Mouse (Mus musculus): Measurements from ENCODE around the gene Sdsl. TPM values are rescaled to one million over a fixed set of nuclear protein-coding genes. Genes with fewer than 3 reads are reported as not detected.
A peak's percentile ranks its signal among the peaks of the same experiment; 100 is the strongest.

Sdsl gene
- polyA plus RNA-seq, 1 experiment from 2014 or later, result 7.0 TPM

- WGBS, result 93% methylated on average over 8 of the region's 8 CpGs
- Histone ChIP-seq H3K27me3 (replicated peaks) (peaks cover 69% of the 10 kb centered on the region), H3K27ac (no peak overlapping the region)
These were observed 52.5 kb downstream of the Sdsl start for GRCm38 (mm10) chr5:120420106-120420505.

GRCm38 (mm10) chr5:120413436-120413835 lies 59.2 kb downstream of the Sdsl start:
- no peak for ATAC-seq (ENCODE audit: low FRiP score, low read depth)
- H3K4me1 ChIP-seq, result peaks cover 21% of the 10 kb centered on the region
- H3K27me3 ChIP-seq (replicated peaks), result peaks cover 48% of the 10 kb centered on the region
- 80% methylated on average over 6 of the region's 6 CpGs for WGBS
- no peak overlapping the region for H3K27ac ChIP-seq
- no peak overlapping the region for H3K4me2 ChIP-seq (replicated peaks)
- no peak overlapping the region for H3K9ac ChIP-seq
- H3K36me3 ChIP-seq, result no peaks in the 10 kb centered on the region
- peaks cover 8% of the 10 kb centered on the region; the same call in 1 of the 2 replicates for H3K9me3 ChIP-seq
- no peak overlapping the region for H3K4me3 ChIP-seq

More at GRCm38 (mm10) chr5:120420106-120420505, 52.5 kb downstream of the Sdsl start:
- Histone ChIP-seq H3K4me3 (no peak overlapping the region), H3K4me1 (peaks cover 8% of the 10 kb centered on the region; the same call in 1 of the 2 replicates), H3K4me2 (replicated peaks) (no peak overlapping the region), H3K9ac (no peak overlapping the region), H3K36me3 (no peaks in the 10 kb centered on the region), H3K9me3 (no peaks in the 10 kb centered on the region)
- ATAC-seq (ENCODE audit: low FRiP score, low read depth), result no peak

GRCm38 (mm10) chr5:120409385-120410378 lies 62.9 kb downstream of the Sdsl start:
- peak overlapping the region; percentile 24 for H3K4me3 ChIP-seq
- peaks cover 55% of the 10 kb centered on the region for H3K27me3 ChIP-seq (replicated peaks)
- H3K36me3 ChIP-seq, result no peaks in the 10 kb centered on the region
- WGBS, result 2% methylated on average over 41 of the region's 41 CpGs
- peaks cover 21% of the 10 kb centered on the region for H3K4me1 ChIP-seq
- peak overlapping the region; percentile 54 for H3K4me2 ChIP-seq (replicated peaks)
- H3K9ac ChIP-seq, result peak overlapping the region; percentile 44; the same call in 1 of the 2 replicates
- peak overlapping the region; percentile 89 for H3K27ac ChIP-seq
- H3K9me3 ChIP-seq, result peaks cover 8% of the 10 kb centered on the region; the same call in 1 of the 2 replicates
- peak; percentile 83 for ATAC-seq (ENCODE audit: low FRiP score, low read depth)

GRCm38 (mm10) chr5:120408933-120409332 lies 63.7 kb downstream of the Sdsl start:
- WGBS, result 66% methylated on average over 14 of the region's 14 CpGs
- Histone ChIP-seq H3K4me2 (replicated peaks) (peak overlapping the region; percentile 54), H3K4me3 (no peak overlapping the region), H3K4me1 (peaks cover 21% of the 10 kb centered on the region), H3K36me3 (no peaks in the 10 kb centered on the region), H3K27me3 (replicated peaks) (peaks cover 55% of the 10 kb centered on the region), H3K27ac (peak overlapping the region; percentile 79), H3K9me3 (peaks cover 6% of the 10 kb centered on the region; the same call in 1 of the 2 replicates), H3K9ac (0 out of 2 replicates have a peak overlapping the region, but pooled peaks have one; percentile 38)
- ATAC-seq (ENCODE audit: low FRiP score, low read depth), result peak; percentile 37; the same call in 1 of the 2 replicates

Other genes starting within 250 kb of the Sdsl start
- gene Lhx5, start 41.1 kb downstream of the Sdsl start, polyA plus RNA-seq (2016; fragmentation: Nextera tagmentation; extraction: Ambion mirVana), result 64.9 and 70.8 TPM in 2 replicates
- gene Sds, start 3.7 kb upstream of the Sdsl start, polyA plus RNA-seq (2016; fragmentation: Nextera tagmentation; extraction: Ambion mirVana), result not detected in 2 replicates
- gene Plbd2, start 30.8 kb upstream of the Sdsl start, polyA plus RNA-seq (2016; fragmentation: Nextera tagmentation; extraction: Ambion mirVana), result 44.7 and 46.2 TPM in 2 replicates
- 5.6 and 6.9 TPM in 2 replicates for gene Slc8b1, start 38.4 kb upstream of the Sdsl start, polyA plus RNA-seq (2016; fragmentation: Nextera tagmentation; extraction: Ambion mirVana)
- 19.4 and 21.7 TPM in 2 replicates for gene Tpcn1, start 115.9 kb upstream of the Sdsl start, polyA plus RNA-seq (2016; fragmentation: Nextera tagmentation; extraction: Ambion mirVana)
- 0.70 and 0.93 TPM in 2 replicates for gene Iqcd, start 116.2 kb upstream of the Sdsl start, polyA plus RNA-seq (2016; fragmentation: Nextera tagmentation; extraction: Ambion mirVana)
- 19.1 and 20.1 TPM in 2 replicates for gene Rita1, start 139.8 kb upstream of the Sdsl start, polyA plus RNA-seq (2016; fragmentation: Nextera tagmentation; extraction: Ambion mirVana)
- 57.8 and 58.3 TPM in 2 replicates for gene Ddx54, start 139.9 kb upstream of the Sdsl start, polyA plus RNA-seq (2016; fragmentation: Nextera tagmentation; extraction: Ambion mirVana)
- gene Cfap73, start 161.4 kb upstream of the Sdsl start, polyA plus RNA-seq (2016; fragmentation: Nextera tagmentation; extraction: Ambion mirVana), result not detected in 2 replicates
- 0.15 and 0.33 TPM in 2 replicates for gene Rasal1, start 176.0 kb upstream of the Sdsl start, polyA plus RNA-seq (2016; fragmentation: Nextera tagmentation; extraction: Ambion mirVana)
- 27.0 and 29.1 TPM in 2 replicates for gene Dtx1, start 239.1 kb upstream of the Sdsl start, polyA plus RNA-seq (2016; fragmentation: Nextera tagmentation; extraction: Ambion mirVana)

All from neural tube, embryonic 12.5 days (tissue).